Mouse (Mus musculus) embryonic facial prominence, embryonic 12.5 days (tissue): ENCODE results near the gene Rapgef3. TPM values are rescaled to one million over a fixed set of nuclear protein-coding genes. Genes with fewer than 3 reads are reported as not detected.
A peak's percentile ranks its signal among the peaks of the same experiment; 100 is the strongest.

Experiments
- ATAC-seq: fragments of 200-750 bp; cut with Nextera tagmentation; 2 replicates; pipeline ENCODE4 v1.8.0; 2017; ENCODE audit not compliant: insufficient number of reproducible peaks, insufficient read depth, low FRiP score, low TSS enrichment
- H3K27ac ChIP-seq: fragments of 300-500 bp; sonication (generic); 2 replicates; pipeline ENCODE4 v1.5.1; 2016; ENCODE audit warnings: mild to moderate bottlenecking
- H3K27me3 ChIP-seq: fragments of 300-500 bp; sonication (generic); 2 replicates; pipeline ENCODE4 v1.6.1; 2016; ENCODE audit warnings: mild to moderate bottlenecking, moderate library complexity
- H3K36me3 ChIP-seq: fragments of 300-500 bp; sonication (generic); 2 replicates; pipeline ENCODE4 v1.6.1; 2016; ENCODE audit warnings: mild to moderate bottlenecking
- H3K4me1 ChIP-seq: fragments of 300-500 bp; sonication (generic); 2 replicates; pipeline ENCODE4 v1.6.1; 2016
- H3K4me2 ChIP-seq: fragments of 300-500 bp; sonication (generic); replicated peaks from 2 replicates; pipeline ENCODE4 v1.6.1; 2016; ENCODE audit warnings: mild to moderate bottlenecking, moderate library complexity
- H3K4me3 ChIP-seq: fragments of 300-500 bp; sonication (generic); 2 replicates; pipeline ENCODE4 v1.5.1; 2016; ENCODE audit warnings: mild to moderate bottlenecking
- H3K9ac ChIP-seq: fragments of 300-500 bp; sonication (generic); 2 replicates; pipeline ENCODE4 v1.6.1; 2016; ENCODE audit warnings: mild to moderate bottlenecking, moderate library complexity
- H3K9me3 ChIP-seq: fragments of 300-500 bp; sonication (generic); 2 replicates; pipeline ENCODE4 v1.6.1; 2016; ENCODE audit warnings: mild to moderate bottlenecking, moderate library complexity
- WGBS: fragments of 180-500 bp; shearing (Covaris S2); methylation state at CpG from one replicate; pipeline ENCODE4 v1.1.7; 2016; 5-methylcytosine and 5-hydroxymethylcytosine counted together
- polyA plus RNA-seq: library from polyadenylated mRNA; unstranded; fragments of >200 nt; fragmentation: Nextera tagmentation; extraction: Ambion mirVana; gene quantifications from 2 replicates; pipeline ENCODE4 v1.2.1, GENCODE M21; 2016

Gene Rapgef3
- polyA plus RNA-seq, 1 experiment from 2014 or later: 10.5 TPM

GRCm38 (mm10) chr15:97766194-97766593, 1.6 kb downstream of the Rapgef3 start:
- Histone ChIP-seq H3K4me3 (peak overlapping the region; percentile 48), H3K9me3 (no peaks in the 10 kb centered on the region), H3K4me2 (peak overlapping the region; percentile 94), H3K9ac (no peak overlapping the region), H3K36me3 (no peaks in the 10 kb centered on the region), H3K4me1 (peaks cover 36% of the 10 kb centered on the region), H3K27ac (no peak overlapping the region), H3K27me3 (peaks cover 36% of the 10 kb centered on the region)
- 21% methylated on average over 8 of the region's 8 CpGs for WGBS
- no peak for ATAC-seq

GRCm38 (mm10) chr15:97765090-97765794, 2.5 kb downstream of the Rapgef3 start:
- 32% methylated on average over 13 of the region's 13 CpGs for WGBS
- H3K4me1 ChIP-seq: peaks cover 36% of the 10 kb centered on the region
- H3K27ac ChIP-seq: no peak overlapping the region
- peaks cover 35% of the 10 kb centered on the region for H3K27me3 ChIP-seq
- H3K4me2 ChIP-seq: peak overlapping the region; percentile 94
- no peak overlapping the region for H3K9ac ChIP-seq
- no peak overlapping the region for H3K4me3 ChIP-seq
- H3K36me3 ChIP-seq: no peaks in the 10 kb centered on the region
- ATAC-seq: no peak
- H3K9me3 ChIP-seq: no peaks in the 10 kb centered on the region

GRCm38 (mm10) chr15:97764532-97764931, 3.2 kb downstream of the Rapgef3 start:
- Histone ChIP-seq H3K4me1 (peaks cover 36% of the 10 kb centered on the region), H3K4me3 (no peak overlapping the region), H3K4me2 (no peak overlapping the region), H3K27ac (no peak overlapping the region), H3K9ac (no peak overlapping the region), H3K36me3 (no peaks in the 10 kb centered on the region), H3K9me3 (no peaks in the 10 kb centered on the region), H3K27me3 (peaks cover 31% of the 10 kb centered on the region)
- 74% methylated on average over 2 of the region's 2 CpGs for WGBS
- no peak for ATAC-seq

GRCm38 (mm10) chr15:97763256-97764049, 4.3 kb downstream of the Rapgef3 start:
- peaks cover 31% of the 10 kb centered on the region for H3K27me3 ChIP-seq
- H3K27ac ChIP-seq: no peak overlapping the region
- WGBS: 51% methylated on average over 9 of the region's 9 CpGs
- H3K36me3 ChIP-seq: no peaks in the 10 kb centered on the region
- H3K9me3 ChIP-seq: no peaks in the 10 kb centered on the region
- no peak overlapping the region for H3K9ac ChIP-seq
- no peak for ATAC-seq
- no peak overlapping the region for H3K4me2 ChIP-seq
- H3K4me1 ChIP-seq: peaks cover 34% of the 10 kb centered on the region
- H3K4me3 ChIP-seq: no peak overlapping the region

- H3K9me3 ChIP-seq: no peaks in the 10 kb centered on the region
- peaks cover 27% of the 10 kb centered on the region for H3K27me3 ChIP-seq
- no peak for ATAC-seq
- H3K4me1 ChIP-seq: peaks cover 29% of the 10 kb centered on the region
- H3K36me3 ChIP-seq: no peaks in the 10 kb centered on the region
- no peak overlapping the region for H3K27ac ChIP-seq
- H3K9ac ChIP-seq: no peak overlapping the region
- no peak overlapping the region for H3K4me3 ChIP-seq
- no peak overlapping the region for H3K4me2 ChIP-seq
- WGBS: 42% methylated on average over 9 of the region's 9 CpGs
These were observed 5.0 kb downstream of the Rapgef3 start for GRCm38 (mm10) chr15:97762733-97763132.

- Histone ChIP-seq H3K9ac (no peak overlapping the region), H3K36me3 (no peaks in the 10 kb centered on the region), H3K9me3 (no peaks in the 10 kb centered on the region), H3K4me1 (peaks cover 16% of the 10 kb centered on the region), H3K4me3 (no peak overlapping the region), H3K27ac (no peak overlapping the region), H3K27me3 (peaks cover 14% of the 10 kb centered on the region), H3K4me2 (no peak overlapping the region)
- 38% methylated on average over 13 of the region's 13 CpGs for WGBS
- ATAC-seq: no peak
These were observed 6.3 kb downstream of the Rapgef3 start for GRCm38 (mm10) chr15:97761438-97761837.

GRCm38 (mm10) chr15:97760952-97761351, 6.8 kb downstream of the Rapgef3 start:
- no peaks in the 10 kb centered on the region for H3K36me3 ChIP-seq
- H3K9me3 ChIP-seq: no peaks in the 10 kb centered on the region
- H3K4me3 ChIP-seq: no peak overlapping the region
- H3K27ac ChIP-seq: no peak overlapping the region
- ATAC-seq: no peak
- 74% methylated on average over 5 of the region's 5 CpGs for WGBS
- peaks cover 11% of the 10 kb centered on the region for H3K4me1 ChIP-seq
- H3K9ac ChIP-seq: no peak overlapping the region
- no peak overlapping the region for H3K4me2 ChIP-seq
- peaks cover 13% of the 10 kb centered on the region; the same call in 1 of the 2 replicates for H3K27me3 ChIP-seq

- Histone ChIP-seq H3K36me3 (no peaks in the 10 kb centered on the region), H3K9ac (no peak overlapping the region), H3K4me3 (no peak overlapping the region), H3K4me1 (peaks cover 4% of the 10 kb centered on the region; the same call in 1 of the 2 replicates), H3K27me3 (peaks cover 5% of the 10 kb centered on the region; the same call in 1 of the 2 replicates), H3K9me3 (no peaks in the 10 kb centered on the region), H3K4me2 (no peak overlapping the region), H3K27ac (no peak overlapping the region)
- no peak for ATAC-seq
- 87% methylated on average over 9 of the region's 9 CpGs for WGBS
These were observed 7.8 kb downstream of the Rapgef3 start for GRCm38 (mm10) chr15:97760006-97760405.

- 46% methylated on average over 8 of the region's 8 CpGs for WGBS
- Histone ChIP-seq H3K9me3 (no peaks in the 10 kb centered on the region), H3K4me3 (no peak overlapping the region), H3K4me1 (peaks cover 11% of the 10 kb centered on the region), H3K27me3 (no peaks in the 10 kb centered on the region), H3K9ac (no peak overlapping the region), H3K27ac (no peak overlapping the region), H3K36me3 (no peaks in the 10 kb centered on the region), H3K4me2 (no peak overlapping the region)
- ATAC-seq: no peak; the same call in 1 of the 2 replicates
These were observed 12.4 kb downstream of the Rapgef3 start for GRCm38 (mm10) chr15:97755361-97755760.

- H3K27me3 ChIP-seq: no peaks in the 10 kb centered on the region
These were observed 13.3 kb downstream of the Rapgef3 start for GRCm38 (mm10) chr15:97754476-97754875.

GRCm38 (mm10) chr15:97752491-97752890, 15.3 kb downstream of the Rapgef3 start:
- ATAC-seq: no peak
- Histone ChIP-seq H3K9me3 (no peaks in the 10 kb centered on the region), H3K4me3 (no peak overlapping the region), H3K4me1 (peaks cover 25% of the 10 kb centered on the region), H3K27me3 (no peaks in the 10 kb centered on the region), H3K4me2 (no peak overlapping the region), H3K36me3 (no peaks in the 10 kb centered on the region), H3K9ac (no peak overlapping the region), H3K27ac (no peak overlapping the region)
- WGBS: 91% methylated on average over 5 of the region's 5 CpGs

More at GRCm38 (mm10) chr15:97754476-97754875, 13.3 kb downstream of the Rapgef3 start:
- no peaks in the 10 kb centered on the region for H3K9me3 ChIP-seq
- H3K36me3 ChIP-seq: no peaks in the 10 kb centered on the region
- H3K27ac ChIP-seq: no peak overlapping the region
- H3K4me3 ChIP-seq: no peak overlapping the region
- WGBS: 48% methylated on average over 6 of the region's 6 CpGs
- H3K4me2 ChIP-seq: no peak overlapping the region
- ATAC-seq: no peak
- peaks cover 20% of the 10 kb centered on the region for H3K4me1 ChIP-seq
- no peak overlapping the region for H3K9ac ChIP-seq

- no peak for ATAC-seq
- 79% methylated on average over 2 of the region's 2 CpGs for WGBS
- Histone ChIP-seq H3K9me3 (no peaks in the 10 kb centered on the region), H3K4me2 (no peak overlapping the region), H3K36me3 (no peaks in the 10 kb centered on the region), H3K27me3 (no peaks in the 10 kb centered on the region), H3K9ac (no peak overlapping the region), H3K4me1 (peaks cover 25% of the 10 kb centered on the region), H3K27ac (no peak overlapping the region), H3K4me3 (no peak overlapping the region)
These were observed 16.1 kb downstream of the Rapgef3 start for GRCm38 (mm10) chr15:97751676-97752075.
